Mouse (Mus musculus) heart, postnatal 25 days (tissue): ENCODE data around the gene Stard10. TPM values are rescaled to one million over a fixed set of nuclear protein-coding genes. Genes with fewer than 3 reads are reported as not detected.

Experiments
- DNase-seq: peaks from one replicate; pipeline ENCODE4 v3.0.0; 2022; ENCODE audit warnings: low spot score
- intact Hi-C: fragments of 180-260 bp; cut with DNase I; formaldehyde crosslinking; loops from one replicate; pipeline ENCODE4 v1.15.1; 2025
- total RNA-seq, 2 experiments: library from RNA; stranded (reverse); gene quantifications; 2 replicates each; pipeline ENCODE4 v1.2.3; 2021

The Stard10 gene
- total RNA-seq, 2 experiments from 2014 or later = 57.4 to 65.4 TPM

DNA sequence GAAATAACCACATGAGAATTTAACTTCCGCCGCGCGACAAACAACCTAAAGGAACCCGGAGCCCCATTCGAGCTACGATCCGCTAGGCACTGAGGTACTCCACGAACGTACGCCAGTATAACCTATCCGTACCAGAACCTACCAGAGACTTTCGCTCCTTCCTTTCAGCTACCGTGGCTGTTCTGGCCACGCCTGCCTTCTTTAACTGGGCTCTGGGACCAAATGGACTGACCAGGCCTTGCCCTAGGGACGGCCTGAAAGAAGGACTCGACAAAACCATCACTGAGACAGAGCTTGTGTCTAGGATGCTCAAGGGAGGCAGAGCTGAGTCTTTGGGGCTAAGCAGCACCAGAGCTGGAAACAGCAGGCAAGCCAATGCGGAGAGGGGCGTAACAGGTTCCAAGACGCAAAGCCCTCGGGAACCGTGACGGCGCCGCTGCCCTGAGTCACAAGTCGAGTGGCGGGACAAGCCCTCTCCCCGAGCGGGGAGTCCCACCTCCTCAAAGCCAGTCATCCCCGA, 15.5 kb upstream of the Stard10 start:
- DNase-seq = no peak
- intact Hi-C loops = no loop called here

DNA sequence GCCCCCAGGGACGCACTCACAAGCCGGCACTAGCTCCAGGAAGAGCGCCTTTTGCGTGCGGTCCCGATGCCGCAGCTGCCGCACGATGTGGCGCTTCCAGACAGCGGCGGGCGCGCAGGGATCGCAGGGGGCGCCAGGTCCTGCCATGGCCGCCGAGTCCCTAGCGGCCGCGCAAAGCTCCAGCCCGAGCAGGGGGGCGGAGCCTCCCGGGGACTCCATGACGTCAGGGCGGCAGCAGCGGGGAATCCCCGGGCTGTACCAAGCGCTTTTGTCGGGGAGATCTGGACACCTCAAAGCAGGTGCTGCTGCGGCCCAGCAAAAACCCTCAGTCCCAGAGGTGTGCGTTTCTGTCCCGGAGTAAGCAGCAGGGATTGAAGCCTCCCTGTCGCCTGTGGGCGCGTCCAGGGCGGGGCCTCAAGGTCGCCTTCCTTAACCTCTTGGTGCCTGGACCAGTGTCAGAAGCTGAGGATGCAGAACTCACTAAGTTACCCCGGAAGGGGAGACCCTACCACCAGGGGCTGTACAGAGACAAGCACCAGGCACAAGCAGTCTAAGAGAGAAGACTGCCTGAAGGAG, 14.9 kb upstream of the Stard10 start, which contains the start of gene Atg16l2:
Atg16l2 (minus strand) TSS at position 371 of the 576 bp plus-strand sequence.
- intact Hi-C loops = no loop called here
- DNase-seq = peak; percentile 87

DNA sequence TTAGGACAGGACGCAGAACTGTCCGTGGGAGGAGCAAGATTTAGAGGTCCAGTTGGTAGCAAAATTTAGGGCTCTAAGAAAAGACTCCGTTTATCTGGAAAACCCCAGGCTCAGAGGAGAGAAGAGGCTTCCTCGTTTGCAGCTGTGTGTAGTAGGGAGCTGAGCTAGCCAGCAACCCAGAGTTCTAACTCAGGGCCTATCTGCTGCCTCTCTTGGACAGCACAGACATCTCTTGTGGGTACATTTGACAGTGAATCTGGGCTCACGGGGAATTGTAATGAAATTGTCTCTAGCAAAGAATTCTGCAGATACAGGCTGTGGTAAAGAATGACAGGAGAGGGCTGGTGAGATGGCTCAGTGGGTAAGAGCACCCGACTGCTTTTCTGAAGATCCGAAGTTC, 14.2 kb upstream of the Stard10 start:
- no peak for DNase-seq
- intact Hi-C loops = no loop called here

DNA sequence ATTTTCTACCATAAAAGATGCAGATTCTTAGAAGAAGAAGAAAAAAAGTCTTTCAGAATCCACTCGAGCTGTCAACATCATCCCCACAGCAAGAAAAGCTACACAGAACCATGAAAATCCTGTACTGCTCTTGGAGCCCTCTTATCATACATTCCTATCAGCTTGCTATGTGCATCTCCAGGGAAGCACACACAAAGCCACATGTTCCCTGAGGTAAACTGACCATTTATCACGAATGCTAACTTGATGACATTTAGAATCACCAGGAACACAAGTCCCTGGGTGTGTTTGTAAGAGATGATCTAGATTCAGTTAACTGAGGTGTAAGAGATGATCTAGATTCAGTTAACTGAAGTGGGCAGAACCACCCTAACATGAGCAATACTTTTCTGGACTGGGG, 10.0 kb upstream of the Stard10 start:
- no peak for DNase-seq
- intact Hi-C loops = no loop called here

DNA sequence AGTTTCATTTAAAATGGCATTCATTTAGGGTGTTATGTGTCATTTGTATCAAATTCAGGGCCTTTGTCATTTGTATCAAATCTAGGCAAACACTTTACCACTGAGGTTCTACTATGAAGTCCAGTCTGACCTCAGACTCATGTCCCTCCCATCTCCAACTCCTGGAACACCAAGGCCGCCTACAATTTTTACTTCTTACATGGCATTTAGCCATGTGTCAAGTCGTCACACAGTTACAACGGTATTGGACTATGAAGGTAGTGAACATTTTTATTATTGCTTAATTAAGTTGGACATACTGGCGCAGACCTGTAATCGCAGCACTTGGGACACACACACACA, 6.9 kb upstream of the Stard10 start:
- intact Hi-C loops = loop anchor here (2.0 kb wide), 2 partner anchors 63 to 103 kb away; no protein-coding TSS in a partner anchor

DNA sequence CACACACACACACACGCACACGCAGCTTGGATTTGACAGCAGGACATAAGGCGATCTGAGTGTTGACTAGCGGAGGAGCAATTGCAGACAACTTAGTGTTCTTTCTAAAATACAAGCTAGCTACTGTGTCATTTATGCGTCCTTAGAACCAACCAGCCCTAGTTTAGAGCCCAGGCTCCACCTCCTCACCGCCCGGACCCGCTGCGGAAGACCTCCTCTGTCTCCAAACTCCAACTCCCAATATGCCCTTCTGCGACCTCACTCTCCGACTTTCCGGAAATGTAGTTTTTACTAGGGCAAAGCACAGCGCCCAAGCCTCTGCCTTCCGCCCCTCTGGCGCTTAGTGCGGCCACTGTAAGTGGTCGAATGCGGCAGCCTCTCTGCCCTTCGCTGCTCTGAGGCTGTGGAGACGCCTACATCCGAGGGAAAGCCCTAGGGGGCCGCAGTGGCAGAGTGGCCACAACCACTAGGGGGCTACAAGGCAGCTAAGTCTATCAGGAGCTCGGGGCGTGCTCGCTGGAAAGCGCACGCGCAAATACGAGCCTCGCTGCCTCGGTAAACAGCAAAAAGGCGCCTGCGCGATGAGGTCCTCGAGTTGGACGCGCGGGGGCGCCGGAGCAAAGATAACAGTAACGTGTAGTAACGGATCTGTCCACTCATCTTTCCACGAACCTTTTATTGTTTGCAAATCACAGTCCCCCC, 6.4 kb upstream of the Stard10 start:
- peak; percentile 95 for DNase-seq
- intact Hi-C loops = loop anchor here (2.0 kb wide), 2 partner anchors 62 to 102 kb away; no protein-coding TSS in a partner anchor

More for the DNA sequence above, 6.9 kb upstream of the Stard10 start:
- DNase-seq = no peak

DNA sequence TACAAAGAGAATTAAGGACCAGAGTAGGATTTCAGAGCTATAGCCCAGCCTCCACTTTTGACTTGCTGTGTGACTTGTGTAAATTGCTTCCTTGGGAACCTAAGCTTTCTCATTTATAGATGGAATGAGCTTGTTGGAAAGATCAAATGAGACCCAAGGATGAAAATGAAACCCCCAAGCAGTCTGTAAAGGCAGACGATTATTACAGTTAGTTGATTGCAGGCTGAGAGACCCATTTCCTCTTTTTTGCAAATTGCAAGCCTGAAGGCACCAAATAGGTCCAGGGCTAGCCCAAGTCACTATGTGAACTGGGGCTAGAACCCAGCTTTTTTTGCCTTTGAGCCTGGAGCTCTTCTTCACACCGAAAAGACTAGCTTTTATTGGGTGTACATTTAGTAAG, 5.8 kb upstream of the Stard10 start:
- intact Hi-C loops = loop anchor here (2.0 kb wide), 2 partner anchors 62 to 102 kb away; no protein-coding TSS in a partner anchor
- no peak for DNase-seq

DNA sequence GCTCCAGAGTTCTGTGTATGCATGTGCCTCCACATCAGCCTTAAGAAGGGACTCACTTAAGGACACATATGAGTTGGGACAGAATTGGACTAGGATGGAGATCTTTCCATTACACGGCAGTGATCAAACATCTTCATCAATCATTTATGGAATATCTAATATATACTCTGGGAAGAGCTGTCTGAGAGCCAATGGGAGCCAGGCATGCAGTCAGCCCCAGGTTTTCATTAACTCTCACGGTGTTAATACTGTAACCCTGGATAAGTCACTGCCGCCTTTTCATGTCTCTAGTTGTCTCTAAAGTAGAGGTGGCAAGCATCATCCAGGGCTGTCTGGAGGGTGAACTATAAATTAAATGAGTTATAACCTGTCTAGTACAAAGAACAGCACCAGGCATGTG, 3.9 kb upstream of the Stard10 start:
- DNase-seq = no peak
- intact Hi-C loops = no loop called here

DNA sequence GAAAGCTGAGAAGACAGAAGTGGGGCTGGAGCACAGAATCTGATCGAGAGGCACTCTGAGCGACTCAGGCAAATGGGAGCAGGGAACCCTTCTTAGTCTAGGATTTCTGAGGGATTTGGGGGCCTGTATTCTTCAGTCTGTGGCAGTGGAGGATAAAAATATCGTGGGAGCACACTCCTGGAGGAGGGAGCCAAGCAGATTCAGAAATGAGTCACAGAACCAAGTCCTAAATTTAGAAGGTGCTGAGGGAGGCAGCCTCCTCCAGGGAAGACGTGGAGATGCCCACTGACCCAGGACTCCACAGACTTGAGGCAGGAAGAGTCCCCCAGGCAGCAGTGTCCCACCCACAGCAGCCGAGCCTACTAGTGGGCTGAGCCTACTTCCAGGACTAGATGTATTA, 2.5 kb upstream of the Stard10 start:
- intact Hi-C loops = no loop called here

DNA sequence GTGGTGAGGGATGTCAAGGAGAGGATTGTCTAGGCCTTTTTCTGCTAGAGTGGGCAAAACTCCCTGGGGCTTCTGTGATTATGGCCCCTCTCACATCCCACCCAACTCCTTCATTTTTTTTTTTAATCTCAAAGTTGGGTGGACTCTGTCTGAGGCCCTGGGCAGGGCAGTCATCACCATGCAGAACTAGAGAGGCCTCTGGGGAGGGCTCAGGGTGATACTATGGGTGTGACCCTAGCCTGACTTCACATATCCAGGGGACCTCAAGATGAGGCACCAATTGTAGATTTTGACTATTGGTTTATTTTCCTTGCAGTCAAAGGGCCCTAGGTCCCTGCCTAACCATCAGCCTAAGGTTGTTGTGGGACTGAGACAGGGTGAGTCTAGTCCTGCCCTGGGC, 1.2 kb upstream of the Stard10 start:
- intact Hi-C loops = no loop called here
- no peak for DNase-seq

More for the DNA sequence above, 2.5 kb upstream of the Stard10 start:
- DNase-seq = no peak

DNA sequence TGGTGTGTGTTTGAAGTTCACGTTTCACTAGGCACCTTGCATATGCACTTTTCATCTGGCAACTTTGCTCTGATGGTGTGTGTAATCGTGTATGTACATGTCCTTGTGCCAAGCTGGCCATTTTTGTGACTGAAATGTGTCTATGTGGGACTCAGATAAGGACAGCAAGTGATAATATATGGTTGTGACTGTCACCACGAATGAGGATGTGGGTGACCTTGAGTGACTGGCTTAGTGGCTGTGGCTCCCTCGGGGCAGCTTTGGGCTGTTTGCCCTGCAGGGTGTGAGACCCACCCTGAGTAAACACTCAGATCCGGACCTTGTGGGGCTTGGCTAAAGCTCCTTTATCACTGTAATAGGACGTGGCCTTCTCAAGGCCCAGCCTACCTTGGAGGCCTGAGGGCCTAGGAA, 290 bp upstream of the Stard10 start:
- DNase-seq = no peak
- intact Hi-C loops = no loop called here

DNA sequence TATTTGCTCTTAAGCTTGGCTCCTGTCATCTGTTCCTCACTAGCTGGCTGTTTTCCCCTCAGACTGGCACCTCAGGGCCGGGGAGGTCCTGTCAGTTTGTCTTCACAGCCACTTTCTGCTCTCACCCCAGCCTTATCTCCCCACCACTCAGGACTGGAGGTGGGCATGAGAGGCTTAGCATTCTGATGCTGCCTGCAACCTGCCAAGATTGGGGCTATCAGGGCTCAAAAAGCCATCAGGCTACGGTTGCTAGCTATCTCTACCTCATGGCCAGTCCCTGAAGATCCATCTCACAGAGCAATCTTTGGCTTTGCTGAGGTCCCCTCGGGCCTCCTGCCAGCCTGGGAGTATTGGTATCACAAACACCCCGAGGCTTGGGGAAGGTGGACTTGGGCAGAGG, 2.0 kb downstream of the Stard10 start:
- intact Hi-C loops = no loop called here

DNA sequence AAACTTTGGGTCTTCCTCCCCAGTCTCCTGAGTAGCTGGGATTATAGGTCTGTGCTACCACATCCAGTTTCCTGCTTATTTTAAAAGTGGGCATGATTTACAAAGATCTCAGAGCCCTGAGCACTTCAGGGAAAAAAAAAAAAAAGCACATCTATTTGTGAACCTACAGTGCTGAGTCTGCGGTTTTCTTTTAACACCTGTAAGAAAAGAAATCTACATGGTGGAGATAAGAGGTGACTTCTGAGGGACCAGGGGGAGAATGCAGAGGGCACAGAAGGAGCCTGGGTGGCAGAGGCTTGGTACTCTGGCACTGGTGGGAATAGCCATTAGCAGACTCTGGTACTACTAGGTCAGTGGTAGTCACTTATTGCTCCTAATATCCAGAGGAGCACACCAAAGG, 2.9 kb downstream of the Stard10 start:
- intact Hi-C loops = no loop called here
- no peak for DNase-seq

More for the DNA sequence above, 2.0 kb downstream of the Stard10 start:
- no peak for DNase-seq

DNA sequence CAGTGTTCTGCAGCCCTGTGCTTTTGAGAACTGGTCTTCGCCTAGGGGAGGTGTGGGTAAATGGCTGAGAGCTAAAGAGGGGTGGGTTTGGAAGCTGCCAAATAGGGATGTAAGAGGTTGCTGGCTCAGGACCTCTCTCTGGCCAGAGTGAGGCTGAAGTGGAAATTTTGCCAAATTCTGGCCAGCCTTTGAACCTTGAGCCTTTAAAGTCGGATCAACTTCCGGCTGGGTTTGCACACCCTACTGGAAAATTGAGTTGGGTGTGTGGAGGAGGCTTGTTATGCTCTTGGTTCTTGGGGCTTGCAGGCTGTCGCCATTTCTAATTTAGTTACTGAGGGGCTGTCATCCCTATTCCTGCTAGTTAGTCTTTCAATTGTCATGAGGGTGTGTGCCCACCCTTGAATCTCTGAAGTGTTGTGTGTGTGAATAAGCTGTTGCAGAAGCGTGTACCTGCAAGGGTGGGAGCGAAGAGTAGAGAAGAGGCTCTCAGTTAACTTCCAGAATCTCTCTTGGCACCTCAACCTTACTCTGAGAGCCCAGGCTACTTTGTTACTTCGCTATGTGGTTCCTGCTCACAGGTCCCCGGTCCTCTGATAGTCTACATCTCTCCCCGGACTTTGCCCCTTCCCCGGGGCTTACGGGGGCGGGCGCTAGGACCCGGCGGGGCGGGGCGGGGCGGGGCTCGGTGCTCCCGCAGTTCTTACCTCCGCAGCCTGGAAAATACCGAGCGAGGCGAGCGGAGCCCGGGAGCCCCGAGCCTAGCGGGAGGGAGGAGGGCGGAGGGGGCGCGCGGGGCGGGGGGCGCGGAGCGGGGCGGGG, 3.7 kb downstream of the Stard10 start:
- no peak for DNase-seq

DNA sequence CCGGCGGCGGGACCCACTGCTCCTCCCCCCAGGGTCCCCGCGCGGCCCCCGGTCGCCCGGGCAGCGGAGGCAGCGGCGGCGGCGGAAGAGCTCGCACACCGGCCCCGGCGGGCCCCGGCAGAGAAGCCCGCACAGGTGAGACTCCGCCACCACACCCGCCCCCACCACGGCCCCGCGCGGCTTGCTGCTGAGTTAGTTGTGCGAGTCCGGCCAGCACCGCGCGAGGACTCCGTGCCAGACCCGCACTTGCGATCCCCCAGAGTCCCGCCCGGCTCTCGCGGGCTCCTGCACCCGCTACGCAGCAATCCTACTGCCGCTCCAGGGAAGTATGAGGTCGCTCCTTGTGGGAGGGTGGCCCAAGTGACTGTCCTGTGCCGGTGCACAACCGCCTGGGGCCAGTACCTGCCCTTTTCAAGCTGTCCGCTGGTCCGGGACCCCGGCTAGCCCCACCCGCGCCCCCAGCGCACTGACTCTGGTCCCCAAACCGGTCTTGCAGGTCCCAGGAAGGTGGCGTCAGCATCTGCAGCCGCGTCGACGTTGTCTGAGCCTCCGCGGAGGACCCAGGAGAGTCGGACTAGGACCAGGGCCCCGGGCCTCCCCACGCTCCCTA, 4.4 kb downstream of the Stard10 start:
- DNase-seq = no peak
- intact Hi-C loops = no loop called here

More for the DNA sequence above, 3.7 kb downstream of the Stard10 start:
- intact Hi-C loops = no loop called here

DNA sequence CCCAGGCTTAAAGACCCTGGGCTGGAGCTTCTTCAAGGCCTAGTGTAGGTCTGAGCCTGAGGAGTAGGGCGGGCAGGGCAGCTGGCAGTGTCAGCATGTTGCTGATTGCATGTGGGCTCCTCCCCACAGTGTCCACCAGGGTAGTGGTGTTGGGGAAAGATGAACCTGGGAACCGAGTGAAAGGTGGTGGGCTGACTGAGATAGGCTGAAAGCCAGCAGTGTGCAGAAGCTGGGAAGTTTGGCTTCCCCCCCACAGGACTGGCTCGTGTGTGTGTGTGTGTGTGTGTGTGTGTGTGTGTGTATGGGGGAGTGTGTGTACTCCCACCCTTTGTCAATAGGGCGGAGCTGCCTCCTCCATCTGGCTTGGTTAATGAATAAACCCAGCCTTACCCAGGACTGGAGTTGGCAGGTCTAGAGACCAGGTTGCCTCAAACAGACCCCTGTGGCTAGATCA, 6.3 kb downstream of the Stard10 start:
- no peak for DNase-seq
- intact Hi-C loops = no loop called here

DNA sequence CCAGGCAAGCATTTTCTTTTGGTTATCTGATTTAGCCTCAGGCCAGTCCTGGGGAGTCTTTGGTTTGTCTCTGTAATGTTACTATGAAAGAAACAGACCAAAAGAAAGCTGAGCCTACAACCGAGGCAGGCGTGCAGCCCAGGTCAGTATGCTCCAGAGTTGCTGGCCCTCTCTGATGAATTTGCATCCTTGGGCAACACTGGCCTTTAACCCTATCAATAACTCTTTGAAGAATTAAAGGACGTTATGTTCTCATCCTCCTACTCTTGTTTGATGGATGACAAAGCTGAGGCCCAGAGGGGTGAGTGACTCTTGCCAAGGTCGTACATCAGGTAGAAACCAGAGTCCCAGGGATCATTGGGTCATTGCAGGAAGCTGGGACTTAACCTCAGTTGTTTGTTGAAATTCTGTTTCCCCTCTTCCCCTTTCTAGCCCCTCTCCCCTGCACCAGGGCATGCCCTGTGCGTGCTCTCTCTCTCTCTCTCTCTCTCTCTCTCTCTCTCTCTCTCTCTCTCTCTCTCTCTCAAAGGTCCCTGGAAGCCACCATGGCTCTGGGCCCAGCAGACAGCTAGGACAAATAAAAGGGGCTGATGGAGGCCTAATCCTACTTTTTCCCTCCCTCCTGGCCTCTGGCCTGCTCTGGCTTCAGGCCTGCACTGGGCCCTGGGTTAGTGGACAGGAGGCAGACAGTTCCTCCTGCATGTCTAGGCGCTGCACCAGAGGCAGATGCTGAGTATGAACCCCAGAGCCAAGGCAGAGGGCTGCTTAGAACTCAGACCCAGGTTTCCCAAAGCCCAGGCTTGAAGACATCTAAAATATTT, 7.5 kb downstream of the Stard10 start:
- intact Hi-C loops = no loop called here
- no peak for DNase-seq

DNA sequence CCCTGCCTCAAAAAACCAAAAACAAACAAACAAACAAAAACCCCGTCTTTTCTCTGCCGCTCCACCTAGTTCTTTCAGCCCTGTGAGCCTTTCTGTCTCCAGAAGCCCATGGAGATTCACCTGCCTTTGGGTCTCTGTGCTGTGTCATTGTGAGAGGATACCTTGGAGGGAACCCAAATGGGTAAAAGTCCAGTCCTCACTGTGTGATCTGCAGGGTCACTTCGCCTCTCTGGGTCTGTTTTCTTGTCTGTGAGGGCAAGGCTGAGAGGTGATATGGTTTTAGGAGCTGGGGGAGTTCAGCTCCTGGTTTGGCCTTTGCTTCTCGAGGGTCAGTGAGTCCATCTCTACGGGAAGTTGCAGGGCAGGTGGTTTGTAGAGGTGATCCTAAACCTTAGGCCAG, 9.1 kb downstream of the Stard10 start:
- DNase-seq = no peak
- intact Hi-C loops = no loop called here

DNA sequence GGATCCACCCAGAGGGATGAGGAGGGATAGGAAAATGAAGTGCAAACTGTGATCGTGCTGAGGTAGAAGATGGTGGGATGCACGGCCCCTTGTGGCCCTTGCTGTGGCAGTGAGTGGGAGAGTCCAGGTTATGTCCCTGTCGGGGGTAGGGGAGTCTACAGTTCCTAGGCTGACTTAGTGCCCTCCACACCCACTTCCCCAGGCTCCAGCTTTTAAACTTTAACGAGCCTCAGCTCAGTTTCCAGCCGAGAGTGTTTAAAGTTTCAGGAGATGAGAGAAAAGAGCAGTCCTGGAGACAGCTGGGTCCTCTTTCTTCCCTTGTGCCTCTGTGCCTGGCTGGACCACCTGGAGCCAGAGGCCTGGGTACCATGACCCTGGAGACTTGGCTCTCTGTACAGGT, 10.4 kb downstream of the Stard10 start:
- intact Hi-C loops = no loop called here

More for the DNA sequence above, 10.4 kb downstream of the Stard10 start:
- DNase-seq = no peak
